Mouse (Mus musculus) myocyte (in vitro differentiated cells): ENCODE results near the gene Fermt3. TPM values are rescaled to one million over a fixed set of nuclear protein-coding genes. Genes with fewer than 3 reads are reported as not detected.

Experiments used
- H3K27me3 ChIP-seq: one replicate; pipeline ENCODE4 v1.6.1; 2011; ENCODE audit not compliant: control insufficient read depth, insufficient read depth, insufficient read length
- H3K36me3 ChIP-seq: one replicate; pipeline ENCODE4 v1.6.1; 2011; ENCODE audit not compliant: control insufficient read depth, insufficient read depth
- H3K4me2 ChIP-seq: one replicate; pipeline ENCODE4 v1.6.1; 2011; ENCODE audit warnings: low read depth, control low read depth
- H3K4me3 ChIP-seq: one replicate; pipeline ENCODE4 v1.5.1; 2011; ENCODE audit warnings: mild to moderate bottlenecking, control low read depth, moderate library complexity
- H3K79me2 ChIP-seq: one replicate; pipeline ENCODE4 v1.6.1; 2011; ENCODE audit not compliant: control insufficient read depth, insufficient read depth
- H3ac ChIP-seq: one replicate; pipeline ENCODE4 v1.6.1; 2011; ENCODE audit not compliant: control insufficient read depth, insufficient read length
- CEBPB ChIP-seq: IDR thresholded peaks from 2 replicates; pipeline ENCODE4 v1.6.1; 2011; ENCODE audit warnings: mild to moderate bottlenecking, moderate library complexity; ENCODE audit not compliant: poor library complexity, insufficient read depth, severe bottlenecking
- E2F4 ChIP-seq: IDR thresholded peaks from one replicate; pipeline ENCODE4 v1.6.1; 2011; ENCODE audit warnings: mild to moderate bottlenecking, control low read depth, moderate library complexity; ENCODE audit not compliant: insufficient read depth
- MAX ChIP-seq: IDR thresholded peaks from one replicate; pipeline ENCODE4 v1.6.1; 2011; ENCODE audit warnings: low read depth, mild to moderate bottlenecking, control low read depth
- MYOD1 ChIP-seq, 3 experiments: IDR thresholded peaks; one replicate each; pipeline ENCODE4 v1.6.1; 2011; ENCODE audit warnings: control low read depth in 2 of 3, low read depth in 2 of 3, mild to moderate bottlenecking in 2 of 3, moderate library complexity in 1 of 3; ENCODE audit not compliant: insufficient read length in 2 of 3, control insufficient read depth in 1 of 3
- MYOG ChIP-seq, 3 experiments: IDR thresholded peaks; one replicate each; pipeline ENCODE4 v1.6.1; 2011; ENCODE audit warnings: control low read depth in 2 of 3, low read depth in 2 of 3, mild to moderate bottlenecking in 2 of 3; ENCODE audit not compliant: insufficient read length in 2 of 3, control insufficient read depth in 1 of 3, insufficient read depth in 1 of 3
- POLR2A ChIP-seq: IDR thresholded peaks from one replicate; pipeline ENCODE4 v1.6.1; 2011; ENCODE audit warnings: low read depth, mild to moderate bottlenecking, control low read depth, moderate library complexity; ENCODE audit not compliant: insufficient read length
- POLR2AphosphoS2 ChIP-seq: IDR thresholded peaks from one replicate; pipeline ENCODE4 v1.6.1; 2011; ENCODE audit warnings: low read depth, control low read depth; ENCODE audit not compliant: insufficient read length
- REST ChIP-seq: IDR thresholded peaks from one replicate; pipeline ENCODE4 v1.6.1; 2011; ENCODE audit warnings: mild to moderate bottlenecking, control low read depth, moderate library complexity; ENCODE audit not compliant: insufficient read depth, insufficient read length
- SRF ChIP-seq: IDR thresholded peaks from one replicate; pipeline ENCODE4 v1.6.1; 2011; ENCODE audit warnings: low read depth; ENCODE audit not compliant: control insufficient read depth, insufficient read length
- TCF12 ChIP-seq: IDR thresholded peaks from one replicate; pipeline ENCODE4 v1.6.1; 2011; ENCODE audit warnings: mild to moderate bottlenecking, control low read depth; ENCODE audit not compliant: poor library complexity, insufficient read depth, severe bottlenecking
- TCF3 ChIP-seq: IDR thresholded peaks from one replicate; pipeline ENCODE4 v1.6.1; 2011; ENCODE audit warnings: low read depth, control low read depth; ENCODE audit not compliant: insufficient read length
- USF1 ChIP-seq: IDR thresholded peaks from one replicate; pipeline ENCODE4 v1.6.1; 2011; ENCODE audit warnings: low read depth, mild to moderate bottlenecking, control low read depth, moderate library complexity
- polyA plus RNA-seq: library from polyadenylated mRNA; unstranded; fragments of >200 nt; fragmentation: generic; extraction: Trizol; gene quantifications from one replicate; pipeline ENCODE4 v1.2.1, GENCODE M21; 2012; ENCODE audit warnings: missing spikeins

Fermt3 gene
- polyA plus RNA-seq, 1 experiment = 0.34 TPM

DNA sequence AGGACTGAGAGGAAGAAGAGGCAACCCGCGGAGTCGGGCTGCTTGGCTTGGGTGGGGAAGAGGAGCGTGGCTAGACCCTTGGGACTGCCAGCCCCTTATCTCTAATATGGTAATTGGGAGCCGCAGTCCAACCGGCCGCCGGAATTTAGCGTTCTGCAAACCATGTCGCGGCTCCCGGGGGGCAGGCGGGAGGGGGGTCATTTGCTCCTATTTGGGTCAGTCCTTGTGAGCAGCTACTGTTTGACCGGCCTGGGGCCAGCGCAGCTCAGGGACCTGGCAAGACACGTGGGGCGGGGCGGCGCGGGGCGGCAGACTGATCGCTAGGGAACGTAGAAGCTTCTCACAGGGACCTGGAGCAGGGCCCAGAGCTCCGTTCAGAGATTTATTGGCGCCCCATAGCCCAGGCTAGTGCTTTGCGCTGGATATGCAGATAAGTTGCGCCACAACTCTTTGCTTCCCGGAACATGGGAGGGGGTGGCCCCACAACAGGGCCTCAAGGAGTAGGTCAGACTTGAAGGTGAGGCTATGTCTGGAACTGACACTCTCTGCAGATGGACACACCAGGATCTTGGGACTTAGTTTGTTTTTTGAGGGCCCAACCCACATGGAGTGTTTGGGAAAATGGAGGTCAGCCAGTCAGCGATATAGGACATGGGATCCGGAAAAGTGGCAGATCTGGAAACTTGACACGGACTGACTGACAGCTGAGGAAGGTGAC is 67.1 kb downstream of the Fermt3 start:
- peak overlapping the region; percentile 63 for H3ac ChIP-seq
- no peaks in the 10 kb centered on the region for H3K36me3 ChIP-seq
- peak overlapping the region; percentile 98 for H3K4me2 ChIP-seq
- H3K27me3 ChIP-seq = no peaks in the 10 kb centered on the region
- H3K4me3 ChIP-seq = peak overlapping the region; percentile 86
- no peaks in the 10 kb centered on the region for H3K79me2 ChIP-seq
- no peak for TF ChIP-seq MYOG (IDR thresholded peaks at IDR 0.05; ENCODE audit: control insufficient read depth in 1 of 3, insufficient read depth in 1 of 3, insufficient read length in 2 of 3, low read depth in 2 of 3)
- no peak for TF ChIP-seq TCF3
- TF ChIP-seq POLR2A = peak; percentile 54
- TF ChIP-seq MYOD1 (IDR thresholded peaks at IDR 0.05; ENCODE audit: control insufficient read depth in 1 of 3, insufficient read length in 2 of 3, low read depth in 2 of 3) = peak in 1 of 3 experiments; percentile 8
- TF ChIP-seq CEBPB = 0 out of 2 replicates have a peak, but pooled peaks have one; percentile 12
- no peak for TF ChIP-seq MAX
- TF ChIP-seq USF1 = no peak
- peak; percentile 88 for TF ChIP-seq POLR2AphosphoS2
- TF ChIP-seq SRF = no peak
- no peak for TF ChIP-seq TCF12
- no peak for TF ChIP-seq E2F4
- TF ChIP-seq REST = no peak

DNA sequence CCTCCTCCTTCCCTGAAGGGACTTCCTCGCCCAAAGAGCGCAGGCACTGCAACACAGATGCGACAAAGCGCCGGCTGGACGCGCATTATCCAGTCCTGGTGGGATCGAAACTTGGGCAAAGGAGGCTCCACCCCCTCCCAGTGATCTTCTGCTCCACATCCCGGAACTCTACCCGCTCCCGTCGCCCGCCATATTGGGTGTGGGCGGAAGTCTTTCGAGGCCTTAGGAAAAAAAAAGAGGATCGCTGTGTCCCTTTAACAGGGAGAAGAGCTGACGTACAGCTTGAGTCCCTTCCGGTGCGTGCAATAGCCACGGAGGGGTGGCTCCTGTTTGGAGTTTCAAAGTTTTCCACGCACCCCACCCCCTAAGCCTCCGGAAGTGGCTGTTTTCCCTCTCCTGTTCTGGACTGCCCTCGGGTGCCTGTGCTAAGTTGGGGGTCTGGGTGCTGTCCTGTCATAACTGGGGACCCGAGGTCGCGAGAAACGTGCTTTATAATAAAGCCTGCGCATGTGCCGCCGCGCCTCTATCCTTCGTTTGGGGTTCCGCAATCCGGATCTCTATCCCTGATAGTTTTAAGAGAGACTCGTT is 67.8 kb downstream of the Fermt3 start:
- Histone ChIP-seq H3ac (peak overlapping the region; percentile 63), H3K4me2 (peak overlapping the region; percentile 98), H3K27me3 (no peaks in the 10 kb centered on the region), H3K4me3 (peak overlapping the region; percentile 86), H3K79me2 (no peaks in the 10 kb centered on the region), H3K36me3 (no peaks in the 10 kb centered on the region)
- TF ChIP-seq E2F4 (no peak), MYOG (IDR thresholded peaks at IDR 0.05; ENCODE audit: control insufficient read depth in 1 of 3, insufficient read depth in 1 of 3, insufficient read length in 2 of 3, low read depth in 2 of 3) (no peak), SRF (peak; percentile 21), MAX (peak; percentile 18), POLR2AphosphoS2 (peak; percentile 79), POLR2A (peak; percentile 72), TCF3 (no peak), REST (no peak), TCF12 (no peak)

DNA sequence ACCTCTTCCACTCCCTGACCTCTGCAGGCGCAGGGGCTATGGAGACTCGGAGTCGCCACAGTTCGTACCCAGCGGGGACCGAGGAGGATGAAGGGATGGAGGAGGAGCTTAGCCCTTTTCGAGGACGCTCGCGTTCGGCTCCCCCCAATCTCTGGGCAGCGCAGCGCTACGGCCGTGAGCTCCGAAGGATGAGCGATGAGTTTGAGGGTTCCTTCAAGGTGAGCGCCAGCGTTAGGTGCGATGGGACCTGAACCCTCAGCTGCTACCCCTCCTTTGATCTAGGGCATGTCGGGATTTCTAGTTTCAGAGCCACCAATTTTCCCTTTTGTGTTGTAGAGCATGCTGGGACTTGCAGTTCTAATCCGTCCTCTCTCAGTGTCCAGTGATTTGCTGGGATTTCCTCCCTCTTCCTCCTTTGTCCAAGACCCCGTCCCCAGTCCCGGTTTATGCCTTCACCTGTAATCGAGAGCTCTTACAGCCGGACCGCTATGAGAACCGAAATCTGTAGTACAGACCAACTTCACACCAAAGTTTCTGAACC is 68.6 kb downstream of the Fermt3 start:
- Histone ChIP-seq H3K27me3 (no peaks in the 10 kb centered on the region), H3K36me3 (no peaks in the 10 kb centered on the region), H3K4me3 (peak overlapping the region; percentile 86), H3K79me2 (no peaks in the 10 kb centered on the region), H3ac (peak overlapping the region; percentile 63), H3K4me2 (peak overlapping the region; percentile 87)
- TF ChIP-seq TCF3 (no peak), USF1 (no peak), MAX (no peak), MYOD1 (IDR thresholded peaks at IDR 0.05; ENCODE audit: control insufficient read depth in 1 of 3, insufficient read length in 2 of 3, low read depth in 2 of 3) (no peak), REST (no peak), MYOG (IDR thresholded peaks at IDR 0.05; ENCODE audit: control insufficient read depth in 1 of 3, insufficient read depth in 1 of 3, insufficient read length in 2 of 3, low read depth in 2 of 3) (no peak), POLR2AphosphoS2 (peak; percentile 94), TCF12 (no peak), POLR2A (peak; percentile 74), CEBPB (no peak), E2F4 (no peak)

DNA sequence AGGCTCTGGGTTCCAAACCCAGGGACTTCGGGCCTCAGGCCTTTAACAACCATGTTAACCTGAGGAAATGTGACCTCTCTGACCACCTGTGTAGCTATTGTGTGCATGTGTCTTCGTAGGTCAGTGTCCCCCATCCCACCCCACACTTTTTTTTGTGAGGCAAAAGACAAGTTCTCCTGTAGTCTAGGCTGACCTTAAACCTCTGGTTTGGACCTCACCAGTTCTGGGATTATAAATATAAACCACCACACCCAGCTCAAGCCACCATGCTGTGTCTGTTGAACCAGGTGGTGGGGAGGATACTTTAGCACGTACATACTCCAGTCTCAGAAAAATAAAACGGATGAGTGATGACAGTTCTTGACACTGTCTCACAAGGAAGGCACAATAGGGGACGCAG is 69.3 kb downstream of the Fermt3 start:
- Histone ChIP-seq H3K27me3 (no peaks in the 10 kb centered on the region), H3K4me3 (peak overlapping the region; percentile 86), H3K79me2 (no peaks in the 10 kb centered on the region), H3K4me2 (peak overlapping the region; percentile 87), H3K36me3 (no peaks in the 10 kb centered on the region), H3ac (peak overlapping the region; percentile 63)
- TF ChIP-seq SRF (no peak), CEBPB (no peak), REST (no peak), MYOD1 (IDR thresholded peaks at IDR 0.05; ENCODE audit: control insufficient read depth in 1 of 3, insufficient read length in 2 of 3, low read depth in 2 of 3) (no peak), E2F4 (no peak), MAX (no peak), TCF3 (no peak), USF1 (no peak), TCF12 (no peak), POLR2AphosphoS2 (no peak)
